Mouse (Mus musculus): Measurements from ENCODE around the gene Jade2. TPM values are rescaled to one million over a fixed set of nuclear protein-coding genes. Genes with fewer than 3 reads are reported as not detected.
A peak's percentile ranks its signal among the peaks of the same experiment; 100 is the strongest.

Gene Jade2
- polyA plus RNA-seq, 1 experiment from 2014 or later = 0.55 TPM

DNA sequence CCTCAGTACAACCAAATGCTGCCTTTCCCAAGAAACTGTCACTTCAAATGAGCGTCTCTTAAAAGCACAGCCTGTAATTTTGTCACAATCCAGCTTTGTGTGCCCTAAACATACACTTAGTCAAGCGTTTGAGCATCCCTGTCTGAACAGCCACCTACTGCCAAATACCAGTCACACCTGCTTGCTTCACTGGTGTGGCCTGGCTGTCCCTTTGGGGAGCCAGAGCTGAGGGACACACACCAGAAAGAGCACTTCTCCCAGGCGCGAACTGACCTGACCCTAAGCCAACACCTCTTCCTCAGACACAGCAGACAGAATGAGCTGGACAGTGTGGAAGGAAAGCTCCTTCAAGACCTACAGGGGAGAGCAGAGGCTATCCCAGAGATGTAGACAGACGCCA is 24.5 kb downstream of the Jade2 start:
- Histone ChIP-seq H3K9ac (no peak overlapping the region), H3K9me3 (replicated peaks) (no peaks in the 10 kb centered on the region), H3K4me2 (0 out of 2 replicates have a peak overlapping the region, but pooled peaks have one; percentile 13), H3K4me1 (replicated peaks) (peaks cover 55% of the 10 kb centered on the region), H3K4me3 (replicated peaks) (no peak overlapping the region), H3K36me3 (no peaks in the 10 kb centered on the region; the same call in 1 of the 2 replicates), H3K27ac (peak overlapping the region; percentile 47), H3K27me3 (no peaks in the 10 kb centered on the region)
- ATAC-seq (ENCODE audit: low read depth) (no peak), DNase-seq (no peak)
- 64% methylated on average over 5 of the region's 5 CpGs for WGBS (ENCODE audit: insufficient replicate concordance)

DNA sequence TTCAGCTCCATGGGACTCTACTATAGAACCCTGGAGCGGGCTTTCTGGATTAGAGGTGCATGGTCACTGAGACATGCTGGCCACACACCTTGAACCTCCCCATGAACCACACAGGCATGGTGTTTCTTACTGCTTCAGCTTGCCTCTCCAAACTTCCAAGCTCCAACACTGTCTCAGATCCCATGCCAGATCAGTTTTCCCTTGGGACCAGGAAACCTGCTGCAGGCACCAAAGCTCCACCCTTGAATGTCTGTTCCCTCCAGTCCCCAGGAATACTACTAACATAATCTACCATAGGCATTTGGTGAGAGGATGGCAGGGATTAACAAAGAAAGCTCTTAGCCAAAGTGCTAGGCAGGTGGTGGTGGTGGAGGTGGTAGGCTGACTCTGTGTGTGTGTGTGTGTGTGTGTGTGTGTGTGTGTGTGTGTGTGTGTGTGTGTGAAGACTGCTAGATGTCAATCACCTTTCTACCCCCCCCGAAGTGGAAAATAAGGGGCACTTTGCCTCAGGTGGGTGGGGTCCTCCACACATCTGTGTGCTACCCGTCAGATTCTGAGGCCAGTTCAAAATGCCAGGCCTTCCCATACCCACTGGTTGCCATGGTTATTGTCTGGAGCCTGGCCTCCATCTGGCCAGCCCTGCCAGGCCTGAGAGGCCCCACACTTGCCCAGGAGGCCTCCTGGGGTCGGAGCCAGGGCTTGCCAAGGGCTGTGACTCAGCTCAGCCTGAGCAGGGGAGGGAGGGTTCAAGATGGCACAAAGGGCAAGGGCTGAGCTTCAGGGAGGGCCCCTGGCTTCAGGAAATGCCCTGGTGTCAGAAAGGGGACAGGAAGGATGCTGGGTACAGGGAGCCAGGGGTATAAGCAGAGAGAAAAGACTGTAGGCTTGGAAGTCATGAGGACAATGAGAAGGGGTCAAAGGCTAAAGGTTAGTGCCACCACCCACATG is 25.2 kb downstream of the Jade2 start:
- WGBS (ENCODE audit: insufficient replicate concordance) = 71% methylated on average over 4 of the region's 4 CpGs
- Histone ChIP-seq H3K4me2 (peak overlapping the region; percentile 13; the same call in 1 of the 2 replicates), H3K27me3 (no peaks in the 10 kb centered on the region), H3K9ac (peak overlapping the region; percentile 30; the same call in 1 of the 2 replicates), H3K9me3 (replicated peaks) (no peaks in the 10 kb centered on the region), H3K4me1 (replicated peaks) (peaks cover 47% of the 10 kb centered on the region), H3K27ac (peak overlapping the region; percentile 71), H3K36me3 (no peaks in the 10 kb centered on the region; the same call in 1 of the 2 replicates), H3K4me3 (replicated peaks) (no peak overlapping the region)
- ATAC-seq (ENCODE audit: low read depth) (peak; percentile 85), DNase-seq (no peak)

DNA sequence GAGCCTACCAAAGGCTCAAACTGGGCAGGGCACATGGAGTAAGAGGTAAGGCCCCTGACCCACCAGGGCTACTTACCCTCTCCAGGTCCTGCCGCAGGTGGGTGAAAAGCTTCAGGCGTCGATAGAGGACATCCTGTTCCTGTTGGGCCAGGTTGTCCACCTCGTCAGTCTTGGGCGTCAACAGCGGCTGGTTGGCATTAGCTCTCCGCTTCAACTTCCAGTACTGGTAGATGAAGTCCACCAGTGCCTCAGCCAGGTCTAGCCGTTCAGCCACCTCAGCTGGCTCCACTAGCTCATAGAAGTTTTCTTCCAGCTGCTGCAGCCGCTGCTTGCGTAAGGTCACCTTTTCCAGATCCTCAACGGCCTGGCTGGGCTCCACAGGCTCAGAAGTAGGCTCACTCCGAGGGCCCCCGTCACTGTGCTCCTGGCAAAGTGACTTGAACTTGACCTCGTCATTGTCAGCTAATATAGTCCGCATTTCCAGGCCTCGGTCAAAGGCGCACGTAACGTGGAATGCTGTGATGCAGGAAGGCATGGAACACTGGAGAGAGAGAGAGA is 32.5 kb downstream of the Jade2 start:
- ATAC-seq (ENCODE audit: low read depth) (no peak), DNase-seq (no peak)
- no peaks in the 10 kb centered on the region; the same call in 1 of the 2 replicates for H3K36me3 ChIP-seq
- no peak overlapping the region for H3K4me2 ChIP-seq
- H3K4me1 ChIP-seq (replicated peaks) = peaks cover 29% of the 10 kb centered on the region
- no peak overlapping the region for H3K9ac ChIP-seq
- 83% methylated on average over 19 of the region's 19 CpGs for WGBS (ENCODE audit: insufficient replicate concordance)
- no peak overlapping the region for H3K4me3 ChIP-seq (replicated peaks)
- H3K27ac ChIP-seq = no peak overlapping the region
- H3K9me3 ChIP-seq (replicated peaks) = no peaks in the 10 kb centered on the region
- H3K27me3 ChIP-seq = no peaks in the 10 kb centered on the region

DNA sequence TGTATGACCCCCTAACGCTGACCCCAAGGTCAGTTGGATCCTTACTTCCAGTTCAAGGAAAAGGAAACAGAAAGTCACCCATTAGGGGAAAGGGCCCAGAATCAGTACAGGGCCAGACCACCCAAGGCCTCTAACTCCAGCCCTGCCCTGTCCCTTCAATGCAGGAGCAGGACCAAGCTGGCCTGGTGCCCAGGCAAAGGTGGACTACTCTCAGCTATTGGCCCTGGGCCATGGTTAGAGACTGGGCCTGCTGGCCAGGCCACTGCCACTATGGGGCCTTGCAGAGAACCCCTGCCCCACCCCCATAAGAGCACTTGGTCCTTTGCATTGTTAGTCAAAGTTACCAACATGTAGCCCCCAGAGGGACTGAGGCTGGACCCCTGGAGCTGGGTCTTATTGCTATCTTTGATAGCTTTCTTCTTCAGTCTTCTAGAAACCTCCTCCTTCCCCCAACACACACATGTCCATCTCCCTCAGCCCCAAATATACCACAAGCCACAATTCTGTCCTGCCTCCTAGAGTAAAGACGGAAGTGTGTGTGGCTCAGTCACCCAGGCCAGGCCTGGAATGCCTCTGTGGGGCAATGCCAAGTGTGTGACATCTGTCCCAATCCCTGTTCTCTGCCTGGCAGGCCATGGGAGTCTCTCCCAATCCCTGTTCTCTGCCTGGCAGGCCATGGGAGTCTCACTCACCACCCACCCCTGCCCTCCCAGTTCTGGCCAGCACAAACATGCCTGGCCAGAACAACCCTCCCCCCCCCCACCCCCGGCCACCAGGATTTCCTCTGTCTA is 33.3 kb downstream of the Jade2 start:
- 74% methylated on average over 3 of the region's 3 CpGs for WGBS (ENCODE audit: insufficient replicate concordance)
- Histone ChIP-seq H3K27me3 (no peaks in the 10 kb centered on the region), H3K4me1 (replicated peaks) (peaks cover 29% of the 10 kb centered on the region), H3K27ac (no peak overlapping the region), H3K36me3 (no peaks in the 10 kb centered on the region; the same call in 1 of the 2 replicates), H3K9ac (no peak overlapping the region), H3K4me3 (replicated peaks) (no peak overlapping the region), H3K9me3 (replicated peaks) (no peaks in the 10 kb centered on the region), H3K4me2 (no peak overlapping the region)
- ATAC-seq (ENCODE audit: low read depth) (no peak), DNase-seq (no peak)

DNA sequence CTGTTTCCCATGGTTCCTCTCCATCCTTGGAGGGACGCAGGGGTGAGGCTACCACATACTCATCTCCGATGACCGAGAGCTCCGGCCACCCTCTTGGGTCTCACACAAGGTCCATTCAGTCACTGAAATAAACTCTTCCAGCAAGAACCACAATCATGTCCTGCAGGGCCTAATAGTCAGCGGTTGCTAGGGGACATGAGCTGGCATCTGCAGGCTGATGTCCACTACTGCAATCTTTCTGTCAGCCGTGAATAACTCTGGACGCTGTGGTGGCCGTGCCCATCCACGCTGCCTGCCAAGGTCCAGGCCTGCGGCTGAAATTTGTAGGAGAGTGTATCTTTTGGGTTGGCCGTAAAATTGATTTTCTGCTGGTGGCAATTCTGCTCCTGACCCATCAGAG is 34.2 kb downstream of the Jade2 start:
- DNase-seq (no peak), ATAC-seq (ENCODE audit: low read depth) (no peak)
- Histone ChIP-seq H3K4me3 (replicated peaks) (no peak overlapping the region), H3K9ac (no peak overlapping the region), H3K27ac (no peak overlapping the region), H3K9me3 (replicated peaks) (no peaks in the 10 kb centered on the region), H3K36me3 (no peaks in the 10 kb centered on the region; the same call in 1 of the 2 replicates), H3K4me2 (no peak overlapping the region), H3K27me3 (no peaks in the 10 kb centered on the region), H3K4me1 (replicated peaks) (peaks cover 29% of the 10 kb centered on the region)
- 80% methylated on average over 11 of the region's 11 CpGs for WGBS (ENCODE audit: insufficient replicate concordance)

DNA sequence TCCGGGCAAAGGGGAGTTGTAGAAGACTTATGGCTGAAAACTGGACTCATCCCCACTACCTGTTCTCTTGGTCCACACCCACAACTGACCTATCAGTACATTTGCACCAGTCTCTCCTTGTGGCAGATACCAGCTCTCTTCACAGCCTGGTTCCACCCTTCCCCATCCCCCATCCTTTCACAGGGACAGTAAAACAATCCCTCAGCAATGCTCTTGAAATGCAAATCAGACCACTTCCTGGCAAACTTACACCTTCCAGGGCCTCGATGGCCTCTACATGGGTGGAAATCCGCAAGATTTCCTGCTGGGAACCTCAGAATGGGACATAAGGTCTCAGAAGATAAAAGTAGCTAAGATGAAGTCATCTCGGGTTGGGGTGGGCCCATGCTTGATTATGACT is 34.7 kb downstream of the Jade2 start:
- no peaks in the 10 kb centered on the region; the same call in 1 of the 2 replicates for H3K36me3 ChIP-seq
- H3K9me3 ChIP-seq (replicated peaks) = no peaks in the 10 kb centered on the region
- H3K4me1 ChIP-seq (replicated peaks) = peaks cover 29% of the 10 kb centered on the region
- no peak overlapping the region for H3K27ac ChIP-seq
- no peak overlapping the region for H3K4me3 ChIP-seq (replicated peaks)
- DNase-seq (no peak), ATAC-seq (ENCODE audit: low read depth) (peak; percentile 65)
- H3K27me3 ChIP-seq = no peaks in the 10 kb centered on the region
- whole genome bisulfite sequencing (ENCODE audit: insufficient replicate concordance) = 19% methylated on average over 4 of the region's 4 CpGs
- 0 out of 2 replicates have a peak overlapping the region, but pooled peaks have one; percentile 1 for H3K4me2 ChIP-seq
- no peak overlapping the region for H3K9ac ChIP-seq

DNA sequence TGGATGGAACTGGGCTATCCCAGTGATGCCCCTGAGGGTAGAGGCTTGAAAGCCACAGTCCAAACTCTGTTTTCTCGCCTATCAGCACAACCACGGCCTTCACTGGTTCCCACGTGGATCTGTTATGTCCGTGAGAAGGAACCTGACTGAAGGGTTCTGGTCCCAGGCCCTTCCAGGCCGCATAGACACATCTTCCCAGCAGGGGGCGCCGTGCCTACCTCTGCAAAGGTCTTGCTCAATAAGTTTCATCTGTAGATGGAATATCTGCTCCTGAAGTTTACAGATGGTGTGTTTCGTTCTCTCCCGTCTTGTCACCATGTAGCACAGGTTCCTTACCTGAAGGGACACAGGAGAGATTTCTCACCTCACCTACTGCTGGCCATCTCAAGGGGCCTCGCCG is 36.6 kb downstream of the Jade2 start:
- no peak overlapping the region; the same call in 1 of the 2 replicates for H3K27ac ChIP-seq
- H3K4me3 ChIP-seq (replicated peaks) = no peak overlapping the region
- no peak for ATAC-seq (ENCODE audit: low read depth)
- DNase-seq = peak; percentile 65
- H3K4me2 ChIP-seq = no peak overlapping the region
- H3K4me1 ChIP-seq (replicated peaks) = peaks cover 34% of the 10 kb centered on the region
- 23% methylated on average over 11 of the region's 11 CpGs for WGBS (ENCODE audit: insufficient replicate concordance)
- no peaks in the 10 kb centered on the region for H3K9me3 ChIP-seq (replicated peaks)
- peaks cover 8% of the 10 kb centered on the region; the same call in 1 of the 2 replicates for H3K36me3 ChIP-seq
- no peak overlapping the region for H3K9ac ChIP-seq
- H3K27me3 ChIP-seq = no peaks in the 10 kb centered on the region

DNA sequence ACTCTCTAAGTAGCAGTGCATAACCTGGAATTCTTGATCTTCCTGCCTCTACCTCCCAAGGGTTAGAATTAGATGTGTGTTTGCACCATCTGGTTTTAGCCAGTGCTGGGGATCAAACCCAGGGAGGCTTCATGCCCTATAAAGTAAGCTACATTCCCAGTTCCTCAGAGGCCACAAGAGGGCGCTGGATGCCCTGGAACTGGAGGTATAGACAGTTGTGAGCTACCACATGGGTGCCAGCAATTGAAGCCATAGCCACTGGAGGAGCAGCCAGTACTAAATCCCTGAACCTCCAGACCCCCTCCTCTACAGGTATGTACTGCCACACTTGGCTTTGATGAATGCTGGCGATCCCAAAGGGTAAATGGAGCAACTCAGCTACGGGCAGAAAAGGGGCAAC is 37.5 kb downstream of the Jade2 start:
- ATAC-seq (ENCODE audit: low read depth) = no peak
- H3K4me2 ChIP-seq = no peak overlapping the region
- no peak overlapping the region for H3K4me3 ChIP-seq (replicated peaks)

DNA sequence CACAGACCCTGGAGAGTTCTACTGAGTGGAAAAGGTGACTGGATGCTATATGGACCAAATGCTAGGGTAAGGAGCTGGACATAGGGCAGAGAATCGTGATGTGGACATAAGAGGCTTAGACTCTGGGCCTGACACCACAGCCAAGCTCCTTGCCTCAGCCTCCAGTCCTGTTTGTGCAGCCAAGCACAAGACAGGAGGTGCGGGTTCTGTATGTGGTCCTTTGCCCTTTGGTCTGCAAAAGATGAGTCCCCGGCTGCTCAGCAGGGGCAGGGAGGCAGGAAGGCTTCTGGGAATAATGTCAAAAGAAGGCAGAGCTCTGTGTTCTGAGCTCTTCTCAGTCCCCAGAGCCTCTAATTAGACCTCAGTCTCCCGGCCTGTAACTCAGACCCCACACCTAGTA is 38.6 kb downstream of the Jade2 start:
- WGBS (ENCODE audit: insufficient replicate concordance) = 70% methylated on average over 4 of the region's 4 CpGs
- no peaks in the 10 kb centered on the region for H3K9me3 ChIP-seq (replicated peaks)
- ATAC-seq (ENCODE audit: low read depth) (no peak), DNase-seq (no peak)
- H3K4me2 ChIP-seq = no peak overlapping the region
- H3K4me1 ChIP-seq (replicated peaks) = peaks cover 31% of the 10 kb centered on the region
- H3K4me3 ChIP-seq (replicated peaks) = no peak overlapping the region
- H3K36me3 ChIP-seq = 0 out of 2 replicates have a peak, but pooled peaks cover 8% of the 10 kb centered on the region
- no peak overlapping the region for H3K9ac ChIP-seq
- H3K27ac ChIP-seq = no peak overlapping the region
- no peaks in the 10 kb centered on the region for H3K27me3 ChIP-seq

More for the DNA sequence above, 37.5 kb downstream of the Jade2 start:
- DNase-seq = no peak
- H3K36me3 ChIP-seq = 0 out of 2 replicates have a peak, but pooled peaks cover 8% of the 10 kb centered on the region
- peaks cover 34% of the 10 kb centered on the region for H3K4me1 ChIP-seq (replicated peaks)
- H3K9me3 ChIP-seq (replicated peaks) = no peaks in the 10 kb centered on the region
- H3K27ac ChIP-seq = no peak overlapping the region
- no peaks in the 10 kb centered on the region for H3K27me3 ChIP-seq
- no peak overlapping the region for H3K9ac ChIP-seq
- WGBS (ENCODE audit: insufficient replicate concordance) = 67% methylated on average over 3 of the region's 3 CpGs

DNA sequence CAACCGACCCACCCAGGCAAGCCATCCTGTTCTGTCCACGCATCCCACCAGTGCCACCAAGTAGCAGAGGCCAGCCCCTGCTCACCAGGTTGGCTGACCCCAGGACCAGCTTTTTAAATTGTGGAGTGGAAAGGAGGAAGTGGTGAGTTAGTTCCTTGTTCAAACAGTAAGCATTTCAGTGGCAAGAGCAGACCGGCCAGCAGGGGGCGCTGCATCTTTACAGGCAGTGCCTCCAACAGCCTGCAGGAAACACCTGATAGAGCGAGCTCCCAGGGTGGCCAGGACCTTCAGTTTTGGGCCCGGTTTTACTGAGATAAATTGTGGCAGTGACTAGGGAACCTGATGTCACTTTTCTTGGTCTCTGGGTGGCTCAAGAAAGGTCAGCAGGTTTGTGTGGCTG is 39.7 kb downstream of the Jade2 start:
- Histone ChIP-seq H3K9ac (no peak overlapping the region), H3K4me3 (replicated peaks) (no peak overlapping the region), H3K4me1 (replicated peaks) (peaks cover 20% of the 10 kb centered on the region), H3K9me3 (replicated peaks) (no peaks in the 10 kb centered on the region), H3K4me2 (no peak overlapping the region), H3K27me3 (no peaks in the 10 kb centered on the region), H3K36me3 (0 out of 2 replicates have a peak, but pooled peaks cover 8% of the 10 kb centered on the region), H3K27ac (no peak overlapping the region)
- whole genome bisulfite sequencing (ENCODE audit: insufficient replicate concordance) = 21% methylated on average over 6 of the region's 6 CpGs
- ATAC-seq (ENCODE audit: low read depth) (peak; percentile 32; the same call in 1 of the 2 replicates), DNase-seq (peak; percentile 76)
